Mouse (Mus musculus) lung, postnatal 0 days (tissue): ENCODE measurements around the gene Tnfaip3.

Experiments
- CTCF ChIP-seq: IDR thresholded peaks from 2 replicates; pipeline ENCODE4 v1.5.1; 2016; ENCODE audit warnings: antibody characterized with exemption, mild to moderate bottlenecking
- EP300 ChIP-seq: IDR thresholded peaks from 2 replicates; pipeline ENCODE4 v1.6.1; 2016; ENCODE audit warnings: antibody characterized with exemption, mild to moderate bottlenecking, control low read depth

DNA sequence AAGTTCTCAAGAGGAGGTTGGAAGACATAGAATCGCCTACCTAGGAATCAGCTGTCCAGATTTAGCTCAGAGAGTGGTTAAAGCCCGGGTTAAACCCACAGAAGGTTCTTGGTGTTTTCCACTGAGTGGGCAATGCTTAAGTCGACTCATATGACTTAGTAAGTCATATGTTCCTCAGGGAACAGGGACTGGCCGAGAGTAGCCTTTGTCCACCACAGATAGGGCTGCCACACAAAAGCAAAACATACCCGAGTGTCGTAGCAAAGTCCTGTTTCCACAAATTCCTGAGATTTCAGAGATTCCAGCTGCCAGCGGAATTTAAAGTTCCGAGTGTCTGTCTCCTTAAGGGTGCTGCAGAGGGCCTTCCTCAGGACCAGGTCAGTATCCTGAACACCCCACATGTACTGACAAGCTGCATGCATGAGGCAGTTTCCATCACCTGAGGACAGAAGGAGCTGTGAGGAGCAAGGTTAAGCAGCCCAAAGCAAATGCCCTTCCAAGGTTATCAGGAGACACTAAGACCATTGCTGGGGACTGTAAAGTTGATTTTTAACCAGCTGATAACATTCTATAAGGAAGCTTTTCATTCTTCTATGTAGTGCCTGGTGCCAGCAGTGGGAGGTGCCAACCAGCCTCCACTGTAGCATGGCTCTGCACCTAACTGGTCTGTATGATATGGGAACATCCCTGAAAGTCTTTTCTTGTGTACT is 7.4 kb downstream of the Tnfaip3 start:
- TF ChIP-seq CTCF: no peak
- TF ChIP-seq EP300: no peak
